Mouse (Mus musculus) kidney, adult 10 weeks (tissue): ENCODE measurements around the gene Tgfbr1. TPM values are rescaled to one million over a fixed set of nuclear protein-coding genes. Genes with fewer than 3 reads are reported as not detected.

Experiments used
- polyA plus RNA-seq: library from polyadenylated mRNA; stranded (reverse); fragments of 350-450 nt; fragmentation: Illumina TruSeq; extraction: RNeasy Lipid Tissue Mini Kit (QIAGEN cat#74804); gene quantifications from one replicate; pipeline ENCODE4 v1.2.3, GENCODE M21; 2014; ENCODE audit warnings: low read depth, low replicate concordance

The Tgfbr1 gene
- polyA plus RNA-seq = 89.8 TPM

DNA sequence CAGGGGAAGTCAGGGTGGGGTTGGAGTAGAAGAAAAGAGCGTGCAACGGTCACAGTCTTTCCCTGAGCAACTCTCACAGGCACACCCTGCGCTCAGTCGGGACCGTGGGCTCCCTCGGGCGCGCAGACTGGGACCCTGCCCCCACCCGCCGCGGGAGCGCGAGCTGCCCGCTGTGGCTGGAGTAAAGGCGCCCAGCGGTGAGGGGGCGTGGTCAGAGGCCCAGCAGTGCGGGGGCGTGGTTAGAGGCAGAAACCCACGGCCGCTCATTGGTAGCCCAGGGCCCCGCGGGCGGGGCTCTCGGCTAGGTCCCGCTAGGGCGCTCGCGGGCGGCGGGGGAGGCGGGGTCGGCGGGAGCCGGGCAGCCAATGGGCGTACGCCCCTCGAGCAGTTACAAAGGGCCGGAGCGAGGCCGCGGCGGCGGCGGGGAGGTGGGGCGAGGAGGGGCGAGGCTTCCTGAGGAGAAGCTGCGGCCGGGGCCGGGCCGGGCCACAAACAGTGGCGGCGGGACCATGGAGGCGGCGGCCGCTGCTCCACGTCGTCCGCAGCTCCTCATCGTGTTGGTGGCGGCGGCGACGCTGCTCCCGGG, at the start of gene Tgfbr1:
TSS of gene Tgfbr1 (plus strand) at position 420 of the 586 bp plus-strand sequence.

Other genes with a start within 250 kb of the Tgfbr1 start
- 11.3 TPM for gene Col15a1, start 145.1 kb upstream of the Tgfbr1 start, polyA plus RNA-seq
- 31.6 TPM for gene Alg2, start 121.1 kb downstream of the Tgfbr1 start, polyA plus RNA-seq
- 89.9 TPM for gene Sec61b, start 121.4 kb downstream of the Tgfbr1 start, polyA plus RNA-seq